Mouse (Mus musculus) hindbrain, embryonic 10.5 days (tissue): ENCODE measurements around the gene Cyp2a12. TPM values are rescaled to one million over a fixed set of nuclear protein-coding genes. Genes with fewer than 3 reads are reported as not detected.
"Not testable (repeated sequence)": the region's sequence is repeated elsewhere in the genome, so short reads cannot be mapped to it uniquely, and the experiment has no call there.

ENCODE experiments used
- DNase-seq: peaks from one replicate; pipeline ENCODE4 v3.0.0-alpha.2; 2017; ENCODE audit warnings: low spot score
- H3K27ac ChIP-seq: fragments of 300-500 bp; sonication (generic); 2 replicates; pipeline ENCODE4 v1.5.1; 2016; ENCODE audit warnings: mild to moderate bottlenecking, moderate library complexity
- H3K27me3 ChIP-seq: fragments of 300-500 bp; sonication (generic); 2 replicates; pipeline ENCODE4 v1.6.1; 2016; ENCODE audit warnings: mild to moderate bottlenecking; ENCODE audit not compliant: poor library complexity, insufficient read depth, severe bottlenecking
- H3K36me3 ChIP-seq: fragments of 300-500 bp; sonication (generic); 2 replicates; pipeline ENCODE4 v1.6.1; 2016; ENCODE audit warnings: mild to moderate bottlenecking, moderate library complexity
- H3K4me1 ChIP-seq: fragments of 300-500 bp; sonication (generic); replicated peaks from 2 replicates; pipeline ENCODE4 v1.6.1; 2016; ENCODE audit warnings: mild to moderate bottlenecking
- H3K4me3 ChIP-seq: fragments of 300-500 bp; sonication (generic); 2 replicates; pipeline ENCODE4 v1.5.1; 2016; ENCODE audit warnings: mild to moderate bottlenecking, moderate library complexity
- H3K9me3 ChIP-seq: fragments of 300-500 bp; sonication (generic); 2 replicates; pipeline ENCODE4 v1.6.1; 2016; ENCODE audit warnings: mild to moderate bottlenecking, moderate library complexity
- WGBS: fragments of 180-500 bp; shearing (Covaris S2); methylation state at CpG from one replicate; pipeline ENCODE4 v1.1.7; 2016; 5-methylcytosine and 5-hydroxymethylcytosine counted together
- polyA plus RNA-seq: library from polyadenylated mRNA; unstranded; fragments of >200 nt; fragmentation: Nextera tagmentation; extraction: Ambion mirVana; gene quantifications from 2 replicates; pipeline ENCODE4 v1.2.1, GENCODE M21; 2016

The Cyp2a12 gene
- polyA plus RNA-seq, result not detected in 2 replicates

GRCm38 (mm10) chr7:27028789-27029188 lies at the start of gene Cyp2a12:
Gene Cyp2a12 (plus strand): TSS chr7:27029081.
- Histone ChIP-seq H3K27ac (no peak within 1 kb of the TSS), H3K27me3 (no peaks in the 10 kb centered on the region), H3K36me3 (no peaks in the 10 kb centered on the region), H3K4me3 (no peak within 1 kb of the TSS), H3K9me3 (0 out of 2 replicates have a peak, but pooled peaks cover 13% of the 10 kb centered on the region), H3K4me1 (no peaks in the 10 kb centered on the region)
- no peak for DNase-seq
- WGBS, result 85% methylated on average over 2 of the region's 2 CpGs

- DNase-seq, H3K27ac ChIP-seq, H3K4me1 ChIP-seq, H3K9me3 ChIP-seq, H3K27me3 ChIP-seq, H3K4me3 ChIP-seq, H3K36me3 ChIP-seq: not testable (repeated sequence)
- WGBS, result 80% methylated on average over 2 of the region's 2 CpGs
Observed at GRCm38 (mm10) chr7:26981464-26981863, 47.4 kb upstream of the Cyp2a12 start.

- DNase-seq, H3K27ac ChIP-seq, H3K9me3 ChIP-seq, H3K27me3 ChIP-seq, H3K4me1 ChIP-seq, H3K36me3 ChIP-seq, H3K4me3 ChIP-seq: not testable (repeated sequence)
- 85% methylated on average over 1 of the region's 1 CpGs for WGBS
Observed at GRCm38 (mm10) chr7:26981937-26982336, 46.9 kb upstream of the Cyp2a12 start.

- WGBS, result 10% methylated on average over 1 of the region's 1 CpGs
- DNase-seq, result no peak
- H3K9me3 ChIP-seq, result 0 out of 2 replicates have a peak, but pooled peaks cover 7% of the 10 kb centered on the region
- H3K27ac ChIP-seq, result no peak overlapping the region
- no peaks in the 10 kb centered on the region for H3K27me3 ChIP-seq
- no peaks in the 10 kb centered on the region for H3K36me3 ChIP-seq
- no peaks in the 10 kb centered on the region for H3K4me1 ChIP-seq
- H3K4me3 ChIP-seq, result no peak overlapping the region
Observed at GRCm38 (mm10) chr7:26982551-26982950, 46.3 kb upstream of the Cyp2a12 start.

- not testable (repeated sequence) for H3K4me3 ChIP-seq, H3K4me1 ChIP-seq, DNase-seq, H3K9me3 ChIP-seq, H3K27ac ChIP-seq, H3K36me3 ChIP-seq, H3K27me3 ChIP-seq
- 22% methylated on average over 1 of the region's 1 CpGs for WGBS
Observed at GRCm38 (mm10) chr7:26983151-26983550, 45.7 kb upstream of the Cyp2a12 start.

GRCm38 (mm10) chr7:27026581-27026980 lies 2.3 kb upstream of the Cyp2a12 start:
- H3K36me3 ChIP-seq, H3K4me3 ChIP-seq, DNase-seq, H3K27ac ChIP-seq, H3K4me1 ChIP-seq, H3K27me3 ChIP-seq: not testable (repeated sequence)
- H3K9me3 ChIP-seq, result peaks cover 14% of the 10 kb centered on the region; the same call in 1 of the 2 replicates

- not testable (repeated sequence) for H3K4me1 ChIP-seq, H3K36me3 ChIP-seq, DNase-seq, H3K9me3 ChIP-seq, H3K27me3 ChIP-seq, H3K4me3 ChIP-seq, H3K27ac ChIP-seq
- WGBS, result 75% methylated on average over 1 of the region's 1 CpGs
Observed at GRCm38 (mm10) chr7:27048886-27049285, 20.0 kb downstream of the Cyp2a12 start.

GRCm38 (mm10) chr7:27059333-27059732 lies 30.5 kb downstream of the Cyp2a12 start:
- DNase-seq, H3K27me3 ChIP-seq, H3K9me3 ChIP-seq, H3K4me3 ChIP-seq, H3K4me1 ChIP-seq, H3K36me3 ChIP-seq, H3K27ac ChIP-seq: not testable (repeated sequence)
- 92% methylated on average over 2 of the region's 2 CpGs for WGBS

GRCm38 (mm10) chr7:27059896-27060295 lies 31.0 kb downstream of the Cyp2a12 start:
- not testable (repeated sequence) for H3K4me1 ChIP-seq, H3K27ac ChIP-seq, H3K36me3 ChIP-seq, H3K27me3 ChIP-seq, H3K9me3 ChIP-seq, DNase-seq, H3K4me3 ChIP-seq

GRCm38 (mm10) chr7:27078641-27079040 lies 49.8 kb downstream of the Cyp2a12 start:
- WGBS, result 84% methylated on average over 1 of the region's 1 CpGs
- Histone ChIP-seq H3K27ac (no peak overlapping the region), H3K36me3 (no peaks in the 10 kb centered on the region), H3K4me3 (no peak overlapping the region), H3K4me1 (no peaks in the 10 kb centered on the region), H3K27me3 (no peaks in the 10 kb centered on the region), H3K9me3 (peaks cover 6% of the 10 kb centered on the region; the same call in 1 of the 2 replicates)
- no peak for DNase-seq

GRCm38 (mm10) chr7:27081625-27082024 lies 52.7 kb downstream of the Cyp2a12 start:
- WGBS, result 69% methylated on average over 2 of the region's 2 CpGs
- Histone ChIP-seq H3K27me3 (no peaks in the 10 kb centered on the region), H3K9me3 (peaks cover 6% of the 10 kb centered on the region; the same call in 1 of the 2 replicates), H3K27ac (no peak overlapping the region), H3K4me1 (no peaks in the 10 kb centered on the region), H3K4me3 (no peak overlapping the region), H3K36me3 (no peaks in the 10 kb centered on the region)
- DNase-seq, result no peak

Other genes with a start within 250 kb of the Cyp2a12 start
- gene Cyp2g1, start 220.2 kb upstream of the Cyp2a12 start, polyA plus RNA-seq, result not detected in 2 replicates
- not detected in 2 replicates for gene Cyp2a5, start 193.8 kb upstream of the Cyp2a12 start, polyA plus RNA-seq
- not detected in 2 replicates for gene Cyp2a22, start 89.7 kb upstream of the Cyp2a12 start, polyA plus RNA-seq
- not detected in 2 replicates for gene Cyp2f2, start 90.8 kb downstream of the Cyp2a12 start, polyA plus RNA-seq
- gene Cyp2t4, start 124.6 kb downstream of the Cyp2a12 start, polyA plus RNA-seq, result 0.10 TPM in 1 of 2 replicates, not detected in the other
- 81.2 and 97.4 TPM in 2 replicates for gene Egln2, start 137.7 kb downstream of the Cyp2a12 start, polyA plus RNA-seq
- 66.0 and 92.2 TPM in 2 replicates for gene Rab4b, start 149.8 kb downstream of the Cyp2a12 start, polyA plus RNA-seq
- gene Gm21983, start 152.0 kb downstream of the Cyp2a12 start, polyA plus RNA-seq, result 0.20 TPM in 1 of 2 replicates, not detected in the other
- 1.2 and 2.2 TPM in 2 replicates for gene Mia, start 152.1 kb downstream of the Cyp2a12 start, polyA plus RNA-seq
- 3.6 and 4.3 TPM in 2 replicates for gene BC024978, start 166.7 kb downstream of the Cyp2a12 start, polyA plus RNA-seq
- 393 and 408 TPM in 2 replicates for gene Snrpa, start 167.2 kb downstream of the Cyp2a12 start, polyA plus RNA-seq
- gene Itpkc, start 199.6 kb downstream of the Cyp2a12 start, polyA plus RNA-seq, result 5.6 and 6.8 TPM in 2 replicates
- 22.4 and 27.2 TPM in 2 replicates for gene Coq8b, start 203.9 kb downstream of the Cyp2a12 start, polyA plus RNA-seq
- gene Numbl, start 229.4 kb downstream of the Cyp2a12 start, polyA plus RNA-seq, result 28.9 and 53.1 TPM in 2 replicates